Mouse (Mus musculus): ENCODE measurements around the gene Ufsp2.

GRCm38 (mm10) chr8:46010306-46010705 lies 35.0 kb downstream of the Ufsp2 start:
- TF ChIP-seq CTCF (IDR thresholded peaks at IDR 0.05; ENCODE audit: extremely low read depth, insufficient read depth, insufficient read length, insufficient replicate concordance): no peak
- TF ChIP-seq POLR2A (IDR thresholded peaks at IDR 0.05; ENCODE audit: low read depth, low read length): no peak

Data from spleen, adult 2 months (tissue).